Mouse (Mus musculus): ENCODE measurements around the gene Hoxb7. TPM values are rescaled to one million over a fixed set of nuclear protein-coding genes. Genes with fewer than 3 reads are reported as not detected.

Hoxb7 gene
- polyA plus RNA-seq, 1 experiment: not detected

DNA sequence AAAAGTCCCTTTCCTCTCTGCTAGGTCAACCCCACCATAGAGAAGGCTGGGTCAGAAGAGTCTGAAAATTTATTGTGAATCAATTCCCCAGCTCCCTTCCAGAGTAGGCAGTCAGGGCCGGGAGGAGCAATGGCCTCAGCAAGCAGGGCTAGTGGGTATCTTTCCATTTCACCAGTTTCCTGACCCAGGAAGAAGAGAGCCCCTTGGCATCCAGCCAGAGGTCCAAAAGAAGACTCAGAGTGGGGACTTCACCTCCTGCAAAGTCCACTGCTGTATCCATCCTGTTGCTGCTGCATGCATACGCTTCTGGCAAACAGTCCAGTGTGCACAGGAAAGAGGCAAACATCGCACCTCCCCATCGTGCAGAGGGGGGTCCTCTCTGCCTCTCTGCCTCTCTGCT lies 10.5 kb upstream of the Hoxb7 start:
- H3K27ac ChIP-seq (ENCODE audit: insufficient read depth, low read depth, low read length): no peak overlapping the region
- no peak for TF ChIP-seq CTCF (IDR thresholded peaks at IDR 0.05; ENCODE audit: insufficient read depth, low read depth, low read length)
- TF ChIP-seq POLR2A (IDR thresholded peaks at IDR 0.05; ENCODE audit: insufficient read depth, low read depth, low read length): no peak
- H3K4me3 ChIP-seq (ENCODE audit: insufficient read depth, low read depth, low read length): no peak overlapping the region
- peaks cover 5% of the 10 kb centered on the region for H3K4me1 ChIP-seq (ENCODE audit: control insufficient read depth, insufficient read depth, low read length)
- WGBS: 8% methylated on average over 4 of the region's 4 CpGs

DNA sequence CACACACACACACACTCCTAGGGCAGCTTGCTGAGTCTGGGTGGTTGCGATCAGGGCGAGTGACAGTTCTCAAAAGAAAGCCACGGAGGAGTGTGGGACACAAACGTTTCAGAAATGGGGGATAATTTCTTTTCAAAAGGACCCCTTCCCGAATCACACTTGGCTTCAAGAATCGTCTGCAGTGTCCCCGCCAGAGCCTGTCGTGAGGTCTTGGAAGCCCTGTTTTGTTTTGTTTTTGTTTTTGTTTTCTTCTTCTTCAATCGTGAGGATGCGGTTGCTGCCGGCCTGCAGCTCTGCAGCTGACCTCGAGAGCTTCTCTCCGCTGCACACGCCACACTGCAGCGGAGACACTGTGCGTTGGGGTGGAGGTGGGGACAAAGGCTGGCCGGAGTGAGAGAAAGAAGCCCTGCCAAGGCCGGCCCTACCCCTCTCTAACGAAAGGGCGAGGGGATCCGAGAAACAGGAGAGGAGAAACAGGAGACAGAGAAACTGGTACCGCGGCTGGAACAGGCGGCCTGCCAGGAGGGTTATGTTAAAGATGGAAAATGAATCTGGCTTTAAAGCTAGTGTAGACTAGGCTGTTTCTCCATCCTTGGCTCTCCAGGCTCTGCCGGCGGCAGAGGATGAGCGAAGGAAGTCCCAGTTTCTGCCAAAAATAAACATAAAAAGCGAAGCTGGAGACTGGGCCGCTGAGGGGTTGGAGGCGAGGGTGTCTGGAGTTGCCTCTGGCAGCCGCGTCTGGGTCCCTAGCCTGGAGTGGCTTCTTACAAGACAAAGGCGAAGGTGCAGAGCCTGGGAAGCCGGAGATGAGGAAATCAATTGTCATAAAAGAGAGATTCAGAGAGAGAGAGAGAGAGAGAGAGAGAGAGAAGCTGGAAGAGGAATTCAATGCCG lies 9.0 kb upstream of the Hoxb7 start:
- WGBS: 3% methylated on average over 35 of the region's 35 CpGs
- Histone ChIP-seq H3K4me1 (ENCODE audit: control insufficient read depth, insufficient read depth, low read length) (peaks cover 2% of the 10 kb centered on the region; the same call in 1 of the 2 replicates), H3K27ac (ENCODE audit: insufficient read depth, low read depth, low read length) (no peak overlapping the region)

DNA sequence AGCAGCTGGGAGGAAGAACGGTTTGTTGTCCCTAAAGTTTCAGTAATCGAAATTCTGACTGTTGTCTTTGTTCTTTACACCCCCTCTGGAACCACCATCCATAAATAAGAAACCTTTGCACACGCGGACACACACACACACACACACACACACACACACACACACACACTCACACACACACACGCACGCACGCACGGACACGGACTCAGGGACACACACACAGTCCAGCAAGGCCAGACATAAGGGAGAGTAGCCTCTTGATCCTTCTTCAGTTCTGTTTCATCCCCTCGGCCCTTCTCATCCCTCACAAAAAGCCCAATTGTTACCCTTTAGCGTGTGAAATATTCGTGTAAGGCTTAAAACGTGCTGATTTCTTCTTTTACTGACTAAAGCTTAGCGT lies 8.1 kb upstream of the Hoxb7 start:
- H3K27ac ChIP-seq (ENCODE audit: insufficient read depth, low read depth, low read length): no peak overlapping the region
- TF ChIP-seq CTCF (IDR thresholded peaks at IDR 0.05; ENCODE audit: insufficient read depth, low read depth, low read length) (no peak), POLR2A (IDR thresholded peaks at IDR 0.05; ENCODE audit: insufficient read depth, low read depth, low read length) (no peak)
- no peak overlapping the region for H3K4me3 ChIP-seq (ENCODE audit: insufficient read depth, low read depth, low read length)
- 14% methylated on average over 14 of the region's 14 CpGs for WGBS
- H3K4me1 ChIP-seq (ENCODE audit: control insufficient read depth, insufficient read depth, low read length): no peaks in the 10 kb centered on the region

More for the DNA sequence above, 9.0 kb upstream of the Hoxb7 start:
- TF ChIP-seq POLR2A (IDR thresholded peaks at IDR 0.05; ENCODE audit: insufficient read depth, low read depth, low read length) (no peak), CTCF (IDR thresholded peaks at IDR 0.05; ENCODE audit: insufficient read depth, low read depth, low read length) (no peak)
- H3K4me3 ChIP-seq (ENCODE audit: insufficient read depth, low read depth, low read length): no peak overlapping the region

DNA sequence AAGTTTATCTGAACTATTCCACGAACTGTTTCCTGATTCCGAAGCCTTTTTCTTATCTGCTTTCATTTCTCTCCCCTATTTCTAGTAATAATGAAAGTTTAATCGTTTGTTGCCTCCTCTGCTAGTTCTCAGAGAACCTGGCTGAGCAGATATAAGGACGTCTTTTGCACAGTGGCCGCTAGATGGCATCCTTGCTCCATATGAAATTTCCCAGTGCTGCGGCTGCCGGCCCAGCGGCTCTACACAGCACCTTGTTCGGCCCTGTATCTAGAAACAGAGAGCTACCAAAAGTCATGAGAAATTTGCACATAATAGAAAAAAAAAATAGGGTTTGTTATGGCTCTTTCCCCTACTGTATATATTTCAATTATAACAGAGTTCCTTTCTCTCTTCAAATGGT lies 7.7 kb upstream of the Hoxb7 start:
- Histone ChIP-seq H3K4me3 (ENCODE audit: insufficient read depth, low read depth, low read length) (no peak overlapping the region), H3K27ac (ENCODE audit: insufficient read depth, low read depth, low read length) (no peak overlapping the region), H3K4me1 (ENCODE audit: control insufficient read depth, insufficient read depth, low read length) (no peaks in the 10 kb centered on the region)
- 1% methylated on average over 9 of the region's 9 CpGs for WGBS
- no peak for TF ChIP-seq POLR2A (IDR thresholded peaks at IDR 0.05; ENCODE audit: insufficient read depth, low read depth, low read length)
- TF ChIP-seq CTCF (IDR thresholded peaks at IDR 0.05; ENCODE audit: insufficient read depth, low read depth, low read length): peak; percentile 80

DNA sequence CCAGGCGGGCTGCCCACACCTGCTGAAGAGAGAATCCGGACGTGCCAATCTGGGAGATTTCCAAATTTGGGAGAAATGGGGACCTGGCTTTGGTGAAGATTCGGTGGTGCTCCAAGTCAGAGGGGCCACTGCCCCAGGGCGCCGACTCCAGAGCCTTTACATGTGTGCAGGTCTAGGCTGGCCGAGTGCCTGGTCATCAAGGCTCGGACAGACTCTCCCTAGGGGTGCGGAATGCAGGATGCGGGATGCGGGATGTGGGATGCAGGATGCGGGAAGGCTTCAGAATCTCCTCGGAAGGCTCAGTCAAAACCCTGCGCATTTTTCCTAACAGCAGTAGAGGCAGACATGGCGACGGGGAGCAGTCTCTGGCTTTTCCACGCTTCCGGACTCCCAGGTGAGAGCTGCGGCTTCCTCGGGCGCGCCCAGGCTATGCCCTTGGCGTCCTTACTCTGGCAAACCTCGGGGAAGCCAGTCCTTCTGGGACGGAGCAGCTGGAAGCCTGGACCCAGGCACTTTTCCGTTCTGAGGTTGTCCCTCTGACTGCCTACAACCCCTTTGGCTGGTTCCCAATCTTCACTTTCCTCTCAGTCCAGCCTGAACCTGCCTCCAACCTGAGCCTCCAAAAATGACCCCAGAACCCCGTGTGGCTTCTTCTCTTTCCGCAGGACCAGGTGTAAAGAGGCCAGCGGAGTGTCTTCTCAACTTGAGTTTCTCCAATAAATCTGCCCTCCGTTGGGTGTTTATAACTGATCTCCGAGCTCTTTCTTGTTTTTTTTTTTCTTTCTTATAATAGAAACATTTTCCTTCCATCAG lies 6.8 kb upstream of the Hoxb7 start:
- H3K4me3 ChIP-seq (ENCODE audit: insufficient read depth, low read depth, low read length): no peak overlapping the region
- H3K27ac ChIP-seq (ENCODE audit: insufficient read depth, low read depth, low read length): no peak overlapping the region
- TF ChIP-seq POLR2A (IDR thresholded peaks at IDR 0.05; ENCODE audit: insufficient read depth, low read depth, low read length) (no peak), CTCF (IDR thresholded peaks at IDR 0.05; ENCODE audit: insufficient read depth, low read depth, low read length) (no peak)
- 4% methylated on average over 31 of the region's 31 CpGs for WGBS
- H3K4me1 ChIP-seq (ENCODE audit: control insufficient read depth, insufficient read depth, low read length): no peaks in the 10 kb centered on the region; the same call in 1 of the 2 replicates

DNA sequence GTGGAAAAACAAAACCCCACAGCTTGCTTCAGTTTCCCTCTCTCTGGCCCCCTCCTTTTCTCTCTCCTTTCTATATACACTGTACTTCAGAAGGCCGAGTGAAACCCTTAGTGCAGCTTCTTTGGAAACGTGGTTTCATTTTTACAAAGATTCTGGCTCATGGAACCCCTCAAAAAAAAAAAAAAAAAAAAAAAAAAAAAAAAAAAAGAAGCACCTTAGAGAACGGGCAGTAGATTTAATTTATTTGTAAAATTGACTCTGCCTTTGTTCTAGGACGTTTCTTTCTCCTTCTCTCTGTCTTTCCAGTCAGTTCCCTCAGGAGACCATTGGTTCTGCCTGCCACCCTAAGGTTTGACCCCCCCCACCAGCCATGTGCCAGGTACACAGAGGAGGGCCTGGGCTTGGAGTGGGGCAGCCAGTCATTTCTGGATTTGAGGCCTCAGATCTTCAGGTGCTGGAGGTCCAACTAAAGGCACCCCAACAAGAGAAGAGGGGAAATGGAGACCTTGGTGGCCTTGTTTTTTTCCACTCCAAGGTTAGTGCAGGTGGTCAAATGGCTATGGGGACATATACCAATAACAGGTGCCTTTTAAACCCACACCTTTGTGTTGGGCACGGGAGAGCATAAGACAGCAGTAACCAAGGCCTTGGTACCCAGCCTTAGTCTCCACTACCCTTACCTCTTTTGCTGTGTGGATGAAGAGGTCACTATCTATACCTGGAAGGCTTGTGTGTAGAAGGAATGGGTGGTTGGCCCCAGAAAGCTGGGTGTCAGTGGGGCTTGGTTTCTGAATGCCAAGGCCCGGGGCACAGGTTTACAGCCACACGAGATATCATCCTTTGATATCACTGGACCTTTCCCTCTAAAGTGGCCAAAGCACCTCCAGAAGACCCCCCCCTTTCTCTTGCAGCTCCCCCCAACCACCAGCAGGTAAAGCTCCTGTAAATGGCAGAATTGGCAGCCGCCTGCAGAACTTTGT lies 5.7 kb upstream of the Hoxb7 start:
- H3K4me1 ChIP-seq (ENCODE audit: control insufficient read depth, insufficient read depth, low read length): no peaks in the 10 kb centered on the region; the same call in 1 of the 2 replicates
- H3K27ac ChIP-seq (ENCODE audit: insufficient read depth, low read depth, low read length): no peak overlapping the region
- no peak overlapping the region for H3K4me3 ChIP-seq (ENCODE audit: insufficient read depth, low read depth, low read length)
- 8% methylated on average over 8 of the region's 8 CpGs for WGBS
- TF ChIP-seq CTCF (IDR thresholded peaks at IDR 0.05; ENCODE audit: insufficient read depth, low read depth, low read length): no peak
- no peak for TF ChIP-seq POLR2A (IDR thresholded peaks at IDR 0.05; ENCODE audit: insufficient read depth, low read depth, low read length)

DNA sequence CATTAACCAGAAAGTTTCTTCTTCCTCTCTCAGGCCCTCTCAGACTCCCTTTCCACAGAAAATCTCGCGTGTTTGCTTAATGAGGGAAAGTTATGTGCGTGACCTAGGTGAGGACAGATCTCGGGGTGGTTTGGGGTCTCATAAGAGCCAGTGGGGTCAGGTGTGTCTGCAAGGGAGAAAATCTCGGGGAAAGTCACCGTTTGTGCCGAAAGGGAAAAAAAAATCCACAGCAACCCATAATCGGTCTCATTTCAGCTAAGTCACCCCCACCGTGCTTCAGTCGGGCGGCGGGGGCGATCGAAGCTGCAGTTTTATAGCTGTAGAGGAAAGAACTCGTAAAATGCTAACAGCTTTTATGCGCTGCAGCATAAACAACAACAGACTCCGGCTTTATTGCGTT lies 5.0 kb upstream of the Hoxb7 start:
- Histone ChIP-seq H3K4me1 (ENCODE audit: control insufficient read depth, insufficient read depth, low read length) (no peaks in the 10 kb centered on the region; the same call in 1 of the 2 replicates), H3K4me3 (ENCODE audit: insufficient read depth, low read depth, low read length) (no peak overlapping the region), H3K27ac (ENCODE audit: insufficient read depth, low read depth, low read length) (no peak overlapping the region)
- TF ChIP-seq POLR2A (IDR thresholded peaks at IDR 0.05; ENCODE audit: insufficient read depth, low read depth, low read length): no peak
- TF ChIP-seq CTCF (IDR thresholded peaks at IDR 0.05; ENCODE audit: insufficient read depth, low read depth, low read length): no peak
- WGBS: 5% methylated on average over 18 of the region's 18 CpGs

DNA sequence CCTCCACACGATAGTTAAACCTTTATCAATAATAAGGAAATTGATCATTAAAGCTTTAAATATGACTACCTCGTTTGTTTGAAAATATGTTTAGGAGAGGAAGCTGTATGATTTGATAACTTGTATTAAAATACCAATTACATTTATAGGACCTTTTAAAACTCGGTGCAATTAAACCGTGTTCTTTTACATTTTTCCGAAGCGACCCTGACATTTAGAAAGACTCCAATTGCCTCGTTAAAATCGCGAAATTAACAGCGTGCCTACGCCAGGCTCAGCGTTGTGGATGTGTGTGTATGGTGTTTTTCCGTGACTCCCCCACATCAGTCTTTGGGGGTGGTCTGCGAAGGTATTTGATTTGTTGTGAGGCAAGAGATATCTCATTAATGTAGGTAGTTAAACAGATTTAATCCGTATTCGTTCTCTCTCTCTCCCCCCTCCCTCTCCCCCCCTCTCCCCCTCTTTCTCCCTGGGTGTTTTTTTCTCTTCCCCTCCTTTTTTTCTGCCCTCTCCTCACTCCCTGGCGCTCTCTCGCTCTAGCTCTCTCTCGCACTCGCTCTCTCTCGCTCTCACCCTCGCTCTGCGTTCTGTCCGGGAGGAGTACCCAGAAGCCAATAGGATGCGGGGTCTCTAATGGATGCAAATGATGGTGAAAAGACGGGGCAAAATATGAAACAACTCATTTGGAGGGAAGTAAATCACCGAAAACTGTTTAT lies 4.4 kb upstream of the Hoxb7 start, which contains the start of gene Hoxb8:
Gene Hoxb8, plus strand, starts transcription at position 51 of the 716 bp plus-strand sequence.
- H3K27ac ChIP-seq (ENCODE audit: insufficient read depth, low read depth, low read length): no peak within 1 kb of the TSS
- WGBS: 3% methylated on average over 27 of the region's 27 CpGs
- H3K4me3 ChIP-seq (ENCODE audit: insufficient read depth, low read depth, low read length): no peak within 1 kb of the TSS
- H3K4me1 ChIP-seq (ENCODE audit: control insufficient read depth, insufficient read depth, low read length): no peaks in the 10 kb centered on the region; the same call in 1 of the 2 replicates
- no peak for TF ChIP-seq POLR2A (IDR thresholded peaks at IDR 0.05; ENCODE audit: insufficient read depth, low read depth, low read length)
- no peak for TF ChIP-seq CTCF (IDR thresholded peaks at IDR 0.05; ENCODE audit: insufficient read depth, low read depth, low read length)

Data from olfactory bulb, adult 2 months (tissue).